15 mouse cellular contexts compared by ENCODE assay signal in the genomic region with DNA sequence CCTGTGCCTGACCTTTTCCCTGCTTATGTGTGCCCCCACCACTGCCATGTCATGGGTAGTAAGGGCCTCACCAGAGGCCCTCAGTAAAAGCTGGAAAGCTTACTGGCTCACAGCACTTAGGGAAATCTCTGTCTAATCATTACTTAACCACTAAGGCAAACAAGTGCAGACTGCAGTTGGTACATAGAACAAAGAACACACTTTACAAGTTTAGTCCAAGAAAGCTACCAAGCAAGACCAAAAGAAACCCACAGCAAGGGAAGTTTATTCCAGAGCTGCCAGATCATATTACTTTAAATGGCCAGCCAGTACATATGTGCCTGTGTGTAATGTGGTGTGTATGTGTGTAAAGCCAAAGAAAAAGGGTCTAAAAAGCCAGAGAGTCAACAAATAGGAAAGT. TPM values are rescaled to one million over a fixed set of nuclear protein-coding genes. Genes with fewer than 3 reads are reported as not detected.
DNase-seq lines count a peak whose midpoint lies in the region; ATAC-seq and TF ChIP-seq lines count a peak whose summit lies in the region.
"Had no signal": no experiment of that assay in that cellular context is flagged by ENCODE, and none has a peak within 500 bp of the region (broad histone marks: within the 10 kb centered on the region; RNA-seq: fewer than 3 reads in every experiment).

No protein-coding gene starts in this region.

- H3K36me3 ChIP-seq in heart, embryonic 14.5 days (ENCODE audit: control insufficient read depth, insufficient read depth, low read length): peaks cover 17% of the 10 kb centered on the region
- peaks cover 16% of the 10 kb centered on the region for H3K36me3 ChIP-seq in liver, embryonic 15.5 days (replicated peaks)
- H3K36me3 ChIP-seq in hindbrain, embryonic 16.5 days (ENCODE audit: control insufficient read depth, insufficient read depth, low read length): no peaks in the 10 kb centered on the region
- H3K36me3 ChIP-seq: midbrain, embryonic 15.5 days had no signal

- no peak overlapping the region for H3K4me2 ChIP-seq in heart, embryonic 14.5 days (ENCODE audit: low read length)
- H3K4me2 ChIP-seq in liver, embryonic 15.5 days: no peak overlapping the region
- H3K4me2 ChIP-seq in hindbrain, embryonic 16.5 days (ENCODE audit: low read length): no peak overlapping the region
- H3K4me2 ChIP-seq: hindbrain, embryonic 13.5 days; midbrain, embryonic 15.5 days; neural tube, embryonic 12.5 days had no signal

- CTCF ChIA-PET in Patski (lab: Charles Lee): interaction anchor here (1.1 to 2.7 kb wide), 6 partner anchors 12 to 136 kb away, joined by 3 to 14 read pairs (median 3); a partner anchor contains a TSS

- no peaks in the 10 kb centered on the region for H3K27me3 ChIP-seq in heart, embryonic 14.5 days (ENCODE audit: control insufficient read depth, insufficient read depth, low read length)
- H3K27me3 ChIP-seq in Patski: no peaks in the 10 kb centered on the region
- H3K27me3 ChIP-seq in liver, embryonic 15.5 days: no peaks in the 10 kb centered on the region
- H3K27me3 ChIP-seq in hindbrain, embryonic 16.5 days (replicated peaks; ENCODE audit: control insufficient read depth, insufficient read depth, low read length): no peaks in the 10 kb centered on the region
- H3K27me3 ChIP-seq: hindbrain, embryonic 13.5 days; midbrain, embryonic 15.5 days; neural tube, embryonic 12.5 days had no signal

- no peak for DNase-seq in heart, postnatal 4 days
- no peak for DNase-seq in Patski (ENCODE audit: low read depth, low spot score)
- DNase-seq in kidney, adult 9 months: peak; percentile 80
- no peak for DNase-seq in ovary, postnatal 10 days (ENCODE audit: low spot score)
- DNase-seq in right cerebral cortex, postnatal 14 days: no peak
- DNase-seq: adrenal gland, postnatal 25 days; cerebellum, adult 11 months had no signal

- no peak overlapping the region for H3K4me3 ChIP-seq in heart, embryonic 14.5 days (ENCODE audit: control insufficient read depth in 1 of 2, insufficient read depth in 1 of 2, low read depth in 1 of 2, low read length in 2 of 2)
- no peak overlapping the region for H3K4me3 ChIP-seq in liver, embryonic 15.5 days (replicated peaks)
- no peak overlapping the region for H3K4me3 ChIP-seq in hindbrain, embryonic 16.5 days (ENCODE audit: low read length)
- H3K4me3 ChIP-seq: heart, embryonic 10.5 days; hindbrain, embryonic 13.5 days; layer of hippocampus, adult 2 months; midbrain, embryonic 15.5 days; neural tube, embryonic 12.5 days had no signal

- POLR2A ChIA-PET in Patski (lab: Charles Lee): no interaction called here

- in situ Hi-C loops in Patski (cut with MboI; ENCODE audit: low pct_unique_long_range_greater_than_20kb): no loop called here

- ATAC-seq in heart, embryonic 14.5 days (ENCODE audit: insufficient number of reproducible peaks, insufficient read depth, low FRiP score, low read depth): no peak
- ATAC-seq in Patski: peak; percentile 12
- peak; percentile 30; the same call in 1 of the 2 replicates for ATAC-seq in liver, embryonic 15.5 days (ENCODE audit: insufficient read depth)
- no peak for ATAC-seq in hindbrain, embryonic 16.5 days
- ATAC-seq: midbrain, embryonic 15.5 days had no signal

- TF ChIP-seq CTCF in Patski (IDR thresholded peaks at IDR 0.05): no peak

- H3K9ac ChIP-seq in heart, embryonic 14.5 days (ENCODE audit: low read length): peak overlapping the region; percentile 28; the same call in 1 of the 2 replicates
- H3K9ac ChIP-seq in liver, embryonic 15.5 days: peak overlapping the region; percentile 18; the same call in 1 of the 2 replicates
- H3K9ac ChIP-seq in hindbrain, embryonic 16.5 days (ENCODE audit: low read depth, low read length): no peak overlapping the region
- H3K9ac ChIP-seq: hindbrain, embryonic 13.5 days; midbrain, embryonic 15.5 days; neural tube, embryonic 12.5 days had no signal

- 0 out of 4 replicates have a peak overlapping the region, but pooled peaks of 1 of the 2 experiments have one; percentile 10 for H3K27ac ChIP-seq in heart, embryonic 14.5 days (replicated peaks in 1 of 2; ENCODE audit: control insufficient read depth in 1 of 2, insufficient read depth in 1 of 2, low read depth in 2 of 2, low read length in 2 of 2)
- peak overlapping the region; percentile 74 for H3K27ac ChIP-seq in liver, embryonic 15.5 days (replicated peaks)
- no peak overlapping the region for H3K27ac ChIP-seq in hindbrain, embryonic 16.5 days (ENCODE audit: low read depth, low read length)
- H3K27ac ChIP-seq: heart, embryonic 10.5 days; hindbrain, embryonic 13.5 days; layer of hippocampus, adult 2 months; midbrain, embryonic 15.5 days; neural tube, embryonic 12.5 days had no signal

- H3K4me1 ChIP-seq in heart, embryonic 14.5 days (ENCODE audit: control insufficient read depth in 2 of 2, insufficient read depth in 2 of 2, low read length in 2 of 2): peaks cover 9 to 33% of the 10 kb centered on the region in 2 experiments
- peaks cover 54% of the 10 kb centered on the region for H3K4me1 ChIP-seq in liver, embryonic 15.5 days (replicated peaks)
- peaks cover 4% of the 10 kb centered on the region; the same call in 1 of the 2 replicates for H3K4me1 ChIP-seq in hindbrain, embryonic 16.5 days (ENCODE audit: control insufficient read depth, insufficient read depth, low read depth, low read length)

- no peaks in the 10 kb centered on the region for H3K9me3 ChIP-seq in heart, embryonic 14.5 days (ENCODE audit: control insufficient read depth, low read length)
- H3K9me3 ChIP-seq in liver, embryonic 15.5 days (replicated peaks): no peaks in the 10 kb centered on the region
- no peaks in the 10 kb centered on the region for H3K9me3 ChIP-seq in hindbrain, embryonic 16.5 days (ENCODE audit: control insufficient read depth, low read length)
- H3K9me3 ChIP-seq: heart, embryonic 10.5 days; hindbrain, embryonic 13.5 days; midbrain, embryonic 15.5 days; neural tube, embryonic 12.5 days had no signal

RNA-seq across cellular contexts. Expression of a gene that starts 6.3 kb away (rescaled TPM):
- 19.3 and 20.2 TPM in 2 replicates for polyA plus RNA-seq in heart, embryonic 14.5 days (2014; fragmentation: Nextera tagmentation; extraction: Ambion mirVana)
- 10 to 100 TPM; 30.2 to 37.6 TPM for total RNA-seq in heart, postnatal 4 days (2021)
- polyA plus RNA-seq in Patski (2021): 60.4 TPM
- polyA plus RNA-seq in liver, embryonic 15.5 days (2015; fragmentation: Nextera tagmentation; extraction: Ambion mirVana): 8.0 and 8.6 TPM in 2 replicates
- polyA plus RNA-seq in hindbrain, embryonic 16.5 days (2015; fragmentation: Nextera tagmentation; extraction: Ambion mirVana): 5.0 and 7.0 TPM in 2 replicates

RNA-seq across cellular contexts. Expression of a gene that starts 47.8 kb away (rescaled TPM):
- polyA plus RNA-seq in heart, embryonic 14.5 days (2014; fragmentation: Nextera tagmentation; extraction: Ambion mirVana): 12.1 and 13.0 TPM in 2 replicates
- 10 to 100 TPM; 10.3 to 11.0 TPM for total RNA-seq in heart, postnatal 4 days (2021)
- 6.3 TPM for polyA plus RNA-seq in Patski (2021)
- 10.7 and 11.2 TPM in 2 replicates for polyA plus RNA-seq in liver, embryonic 15.5 days (2015; fragmentation: Nextera tagmentation; extraction: Ambion mirVana)
- 14.7 and 15.2 TPM in 2 replicates for polyA plus RNA-seq in hindbrain, embryonic 16.5 days (2015; fragmentation: Nextera tagmentation; extraction: Ambion mirVana)

Comparison
In these comparisons a context has a peak if more than half of its experiments do, and no peak if none do; other contexts are left out.
1. ATAC-seq: peak in Patski (single experiment) and liver, embryonic 15.5 days (single experiment); none in heart, embryonic 14.5 days (single experiment) and hindbrain, embryonic 16.5 days (single experiment).